Mouse (Mus musculus): ENCODE measurements around the gene Mical3. TPM values are rescaled to one million over a fixed set of nuclear protein-coding genes. Genes with fewer than 3 reads are reported as not detected.

Mical3 gene
- total and polyA plus RNA-seq, 2 experiments from 2014 or later: 30.8 to 94.8 TPM

DNA sequence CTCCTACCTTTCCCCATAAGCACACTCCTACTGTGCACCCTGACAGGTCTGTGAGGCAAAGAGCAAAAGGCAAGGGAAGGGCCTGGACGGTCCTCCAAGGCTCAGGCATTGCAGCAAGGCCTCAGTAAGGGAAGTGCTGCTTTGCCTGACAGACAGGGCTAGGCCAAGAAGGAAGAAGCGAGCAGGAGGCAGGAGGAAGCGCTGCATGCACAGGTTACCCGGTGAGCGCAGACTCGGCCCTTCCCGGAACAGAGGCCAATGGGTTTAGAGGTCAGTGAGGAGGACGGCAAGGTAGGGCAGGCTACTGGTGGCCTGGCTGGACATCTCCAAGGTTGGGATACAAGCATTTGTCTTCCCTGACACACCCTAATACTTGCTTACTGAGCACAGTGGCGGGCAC is 44.6 kb downstream of the Mical3 start:
- Histone ChIP-seq H3K4me3 (ENCODE audit: low read depth, low read length) (no peak overlapping the region), H3K9me3 (replicated peaks; ENCODE audit: control insufficient read depth, low read length) (no peaks in the 10 kb centered on the region), H3K9ac (replicated peaks; ENCODE audit: low read depth, low read length) (no peak overlapping the region), H3K4me2 (ENCODE audit: low read depth, low read length) (no peak overlapping the region), H3K27me3 (ENCODE audit: control insufficient read depth, insufficient read depth, low read length) (no peaks in the 10 kb centered on the region), H3K4me1 (ENCODE audit: control insufficient read depth, insufficient read depth) (peaks cover 58% of the 10 kb centered on the region), H3K27ac (ENCODE audit: low read depth) (peak overlapping the region; percentile 8; the same call in 1 of the 2 replicates), H3K36me3 (replicated peaks; ENCODE audit: control insufficient read depth, insufficient read depth, low read length) (no peaks in the 10 kb centered on the region)
- no peak for ATAC-seq (ENCODE audit: insufficient read depth, low read depth)
- TF ChIP-seq CTCF (IDR thresholded peaks at IDR 0.05; ENCODE audit: low read depth): no peak
- TF ChIP-seq EP300 (IDR thresholded peaks at IDR 0.05; ENCODE audit: low read depth): no peak
- DNase-seq (ENCODE audit: low spot score): no peak
- whole genome bisulfite sequencing: 77% methylated on average over 9 of the region's 9 CpGs

DNA sequence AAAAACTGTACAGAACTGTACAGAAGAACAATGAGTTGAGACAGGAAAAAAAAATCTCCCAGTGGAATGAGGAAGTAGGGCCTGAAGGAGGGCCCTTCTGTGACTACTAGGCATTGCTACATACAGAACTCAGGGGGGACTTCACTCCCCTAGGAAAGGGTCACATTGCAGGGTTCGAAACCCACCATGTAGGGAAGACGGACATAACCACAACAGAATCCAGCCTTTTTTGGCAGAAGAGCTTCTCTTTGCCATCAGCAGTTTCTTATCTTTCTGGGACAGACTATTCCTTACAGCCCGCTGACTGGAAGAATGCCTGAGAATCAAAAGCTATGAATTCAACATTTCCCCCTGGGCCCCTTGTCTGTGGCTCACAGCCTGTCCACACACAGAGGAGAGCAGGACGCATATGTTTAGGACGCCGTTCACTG is 46.7 kb downstream of the Mical3 start:
- peak; percentile 43 for DNase-seq (ENCODE audit: low spot score)
- no peaks in the 10 kb centered on the region for H3K9me3 ChIP-seq (replicated peaks; ENCODE audit: control insufficient read depth, low read length)
- H3K4me1 ChIP-seq (ENCODE audit: control insufficient read depth, insufficient read depth): peaks cover 62% of the 10 kb centered on the region
- WGBS: 13% methylated on average over 6 of the region's 6 CpGs
- no peaks in the 10 kb centered on the region for H3K27me3 ChIP-seq (ENCODE audit: control insufficient read depth, insufficient read depth, low read length)
- H3K27ac ChIP-seq (ENCODE audit: low read depth): peak overlapping the region; percentile 79
- 0 out of 2 replicates have a peak overlapping the region, but pooled peaks have one; percentile 7 for H3K4me2 ChIP-seq (ENCODE audit: low read depth, low read length)
- H3K9ac ChIP-seq (replicated peaks; ENCODE audit: low read depth, low read length): no peak overlapping the region
- H3K36me3 ChIP-seq (replicated peaks; ENCODE audit: control insufficient read depth, insufficient read depth, low read length): no peaks in the 10 kb centered on the region
- TF ChIP-seq EP300 (IDR thresholded peaks at IDR 0.05; ENCODE audit: low read depth) (peak; percentile 53; the same call in 1 of the 2 replicates), CTCF (IDR thresholded peaks at IDR 0.05; ENCODE audit: low read depth) (no peak)
- peak; percentile 25 for ATAC-seq (ENCODE audit: insufficient read depth, low read depth)
- no peak overlapping the region for H3K4me3 ChIP-seq (ENCODE audit: low read depth, low read length)

DNA sequence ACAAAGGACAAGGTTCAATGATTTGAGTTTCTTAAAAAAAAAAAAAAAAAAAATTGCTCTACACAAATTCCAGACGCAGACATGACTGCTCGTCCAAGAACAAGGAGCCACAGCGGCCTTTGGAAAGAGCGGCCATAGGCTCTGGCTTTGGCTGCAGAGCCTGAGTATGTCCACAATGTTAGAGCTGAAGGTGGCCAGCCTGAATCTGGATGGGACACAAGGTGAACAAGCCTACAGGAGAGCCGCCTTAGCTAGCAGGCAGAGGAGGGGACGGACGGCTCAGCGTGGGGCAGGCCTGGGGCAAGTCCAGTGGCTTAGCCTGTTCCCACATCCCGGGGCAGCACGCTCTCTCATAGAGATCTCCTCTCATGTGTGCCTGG is 48.7 kb downstream of the Mical3 start:
- Histone ChIP-seq H3K27me3 (ENCODE audit: control insufficient read depth, insufficient read depth, low read length) (no peaks in the 10 kb centered on the region), H3K4me2 (ENCODE audit: low read depth, low read length) (no peak overlapping the region), H3K4me3 (ENCODE audit: low read depth, low read length) (no peak overlapping the region), H3K36me3 (replicated peaks; ENCODE audit: control insufficient read depth, insufficient read depth, low read length) (no peaks in the 10 kb centered on the region), H3K27ac (ENCODE audit: low read depth) (peak overlapping the region; percentile 44), H3K9ac (replicated peaks; ENCODE audit: low read depth, low read length) (no peak overlapping the region), H3K9me3 (replicated peaks; ENCODE audit: control insufficient read depth, low read length) (no peaks in the 10 kb centered on the region), H3K4me1 (ENCODE audit: control insufficient read depth, insufficient read depth) (peaks cover 57% of the 10 kb centered on the region)
- ATAC-seq (ENCODE audit: insufficient read depth, low read depth): no peak
- TF ChIP-seq CTCF (IDR thresholded peaks at IDR 0.05; ENCODE audit: low read depth): no peak
- no peak for TF ChIP-seq EP300 (IDR thresholded peaks at IDR 0.05; ENCODE audit: low read depth)
- no peak for DNase-seq (ENCODE audit: low spot score)
- WGBS: 79% methylated on average over 10 of the region's 10 CpGs

DNA sequence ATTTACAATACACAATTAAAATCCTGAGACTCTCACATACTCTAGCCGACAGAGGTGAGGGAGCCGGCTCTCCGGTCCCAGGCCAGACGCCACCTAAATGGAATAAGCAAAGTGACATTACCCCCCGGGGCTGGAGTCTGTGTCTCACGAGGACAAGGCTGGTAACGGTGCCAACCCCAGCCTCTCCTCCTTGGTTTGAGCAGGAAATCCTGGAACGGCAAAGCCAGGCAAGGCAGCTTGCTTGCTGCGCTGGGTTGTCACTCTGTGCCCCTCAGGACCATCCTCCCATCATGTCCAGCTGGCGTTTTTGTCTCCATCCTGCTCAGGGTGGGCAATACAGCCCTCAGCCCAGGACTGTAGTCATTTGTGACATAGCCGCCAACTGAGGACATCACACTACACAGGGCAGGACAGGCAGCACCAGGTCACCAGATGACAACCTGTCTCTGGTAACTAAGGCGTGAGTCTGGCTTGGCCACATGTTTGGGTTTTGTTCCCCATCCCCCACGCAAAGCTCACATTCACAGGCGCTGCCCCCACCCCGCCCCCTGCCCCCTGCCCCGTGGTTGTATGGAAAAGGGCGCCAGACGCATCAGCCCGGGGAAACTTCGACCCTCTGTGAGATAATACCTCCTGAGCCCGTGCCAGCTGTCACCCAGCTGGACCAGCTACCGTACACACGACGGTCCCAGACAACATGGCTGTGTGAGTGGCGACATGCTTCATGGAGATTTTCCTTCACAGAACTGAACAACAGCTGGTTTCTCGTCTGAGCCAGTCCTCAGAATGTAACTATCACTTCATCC is 49.3 kb downstream of the Mical3 start:
- Histone ChIP-seq H3K27ac (ENCODE audit: low read depth) (peak overlapping the region; percentile 44; the same call in 1 of the 2 replicates), H3K4me3 (ENCODE audit: low read depth, low read length) (no peak overlapping the region), H3K4me1 (ENCODE audit: control insufficient read depth, insufficient read depth) (peaks cover 57% of the 10 kb centered on the region), H3K4me2 (ENCODE audit: low read depth, low read length) (no peak overlapping the region; the same call in 1 of the 2 replicates), H3K9ac (replicated peaks; ENCODE audit: low read depth, low read length) (no peak overlapping the region), H3K9me3 (replicated peaks; ENCODE audit: control insufficient read depth, low read length) (no peaks in the 10 kb centered on the region), H3K27me3 (ENCODE audit: control insufficient read depth, insufficient read depth, low read length) (no peaks in the 10 kb centered on the region), H3K36me3 (replicated peaks; ENCODE audit: control insufficient read depth, insufficient read depth, low read length) (no peaks in the 10 kb centered on the region)
- ATAC-seq (ENCODE audit: insufficient read depth, low read depth): peak; percentile 7; the same call in 1 of the 2 replicates
- TF ChIP-seq CTCF (IDR thresholded peaks at IDR 0.05; ENCODE audit: low read depth): no peak
- no peak for TF ChIP-seq EP300 (IDR thresholded peaks at IDR 0.05; ENCODE audit: low read depth)
- DNase-seq (ENCODE audit: low spot score): no peak
- 47% methylated on average over 26 of the region's 26 CpGs for WGBS

DNA sequence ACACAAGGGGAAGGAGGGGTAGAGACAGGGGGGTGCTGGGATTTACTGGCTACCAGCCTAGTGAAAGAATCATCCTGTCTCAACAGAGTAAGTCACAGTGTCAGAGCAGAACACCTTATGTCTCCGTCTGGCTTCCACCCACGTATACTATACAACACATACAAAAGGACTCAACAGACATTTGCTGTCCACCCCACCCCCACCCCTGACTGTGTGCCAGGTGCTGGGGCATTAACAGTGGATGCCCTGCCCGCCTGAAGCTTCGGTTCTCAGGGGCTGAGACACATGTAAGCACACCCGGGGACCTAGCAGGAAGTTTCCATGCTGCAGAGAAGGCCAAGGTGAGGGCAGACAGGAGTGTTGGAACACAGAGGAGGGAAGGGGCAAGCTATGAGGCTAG is 52.6 kb downstream of the Mical3 start:
- TF ChIP-seq CTCF (IDR thresholded peaks at IDR 0.05; ENCODE audit: low read depth): no peak
- TF ChIP-seq EP300 (IDR thresholded peaks at IDR 0.05; ENCODE audit: low read depth): no peak
- no peak overlapping the region for H3K9ac ChIP-seq (replicated peaks; ENCODE audit: low read depth, low read length)
- no peaks in the 10 kb centered on the region for H3K9me3 ChIP-seq (replicated peaks; ENCODE audit: control insufficient read depth, low read length)
- WGBS: 63% methylated on average over 5 of the region's 5 CpGs
- H3K4me3 ChIP-seq (ENCODE audit: low read depth, low read length): no peak overlapping the region
- no peak overlapping the region for H3K27ac ChIP-seq (ENCODE audit: low read depth)
- no peaks in the 10 kb centered on the region for H3K27me3 ChIP-seq (ENCODE audit: control insufficient read depth, insufficient read depth, low read length)
- no peak overlapping the region for H3K4me2 ChIP-seq (ENCODE audit: low read depth, low read length)
- DNase-seq (ENCODE audit: low spot score) (no peak), ATAC-seq (ENCODE audit: insufficient read depth, low read depth) (no peak)
- peaks cover 36% of the 10 kb centered on the region for H3K4me1 ChIP-seq (ENCODE audit: control insufficient read depth, insufficient read depth)
- H3K36me3 ChIP-seq (replicated peaks; ENCODE audit: control insufficient read depth, insufficient read depth, low read length): no peaks in the 10 kb centered on the region

Measured in heart, postnatal 0 days (tissue).